Mouse (Mus musculus) heart, postnatal 25 days (tissue): ENCODE measurements around the gene Ism2. TPM values are rescaled to one million over a fixed set of nuclear protein-coding genes. Genes with fewer than 3 reads are reported as not detected.
"Not testable (repeated sequence)": the region's sequence is repeated elsewhere in the genome, so short reads cannot be mapped to it uniquely, and the experiment has no call there.

Experiments used
- DNase-seq: peaks from one replicate; pipeline ENCODE4 v3.0.0; 2022; ENCODE audit warnings: low spot score
- intact Hi-C: fragments of 180-260 bp; cut with DNase I; formaldehyde crosslinking; loops from one replicate; pipeline ENCODE4 v1.15.1; 2025
- total RNA-seq, 2 experiments: library from RNA; stranded (reverse); gene quantifications; 2 replicates each; pipeline ENCODE4 v1.2.3; 2021

The Ism2 gene
- not detected for total RNA-seq

GRCm38 (mm10) chr12:87299657-87300440 lies at the start of gene Ism2:
Ism2 (minus strand) TSS chr12:87299705.
- no peak for DNase-seq
- intact Hi-C loops, result no loop called here

DNA sequence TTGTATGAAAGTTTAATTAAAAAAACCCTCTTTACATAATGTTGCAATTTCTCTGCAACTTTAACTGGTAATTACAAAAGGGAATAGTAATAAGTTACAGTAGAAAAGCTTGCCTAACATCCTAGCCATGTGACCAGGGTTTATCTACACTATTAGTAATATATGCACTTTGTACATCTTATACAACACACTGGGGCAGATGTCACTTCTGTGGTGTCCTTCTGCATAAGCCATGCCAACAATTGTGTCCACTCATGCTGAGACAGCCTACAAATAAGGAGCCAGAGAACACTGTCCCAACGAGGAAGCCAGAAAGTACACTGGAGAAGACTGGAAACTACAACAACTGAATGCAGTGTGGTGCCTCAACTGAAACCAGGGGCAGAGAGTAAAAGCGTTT lies 48.5 kb upstream of the Ism2 start:
- intact Hi-C loops, result loop anchor here (5.0 kb wide), 1 partner anchor 69 kb away; no protein-coding TSS in a partner anchor
- DNase-seq, result no peak

DNA sequence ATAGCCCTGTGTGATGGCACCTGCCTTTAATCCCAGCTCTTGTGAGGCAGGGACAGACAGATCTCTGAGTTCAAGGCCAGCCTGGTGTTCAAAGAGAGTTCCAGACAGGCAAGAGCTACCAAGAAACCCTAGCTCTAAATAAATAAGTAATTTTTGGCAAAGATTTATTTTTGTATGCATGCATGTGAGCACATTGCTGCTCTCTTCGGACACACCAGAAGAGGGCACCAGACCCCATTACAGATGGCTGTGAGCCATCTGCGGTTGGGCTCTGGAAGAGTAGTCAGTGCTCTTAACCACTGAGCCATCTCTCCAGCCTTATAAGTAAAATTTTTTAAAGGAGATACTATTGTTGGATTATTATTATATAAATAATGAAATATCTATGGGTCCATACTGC lies 48.0 kb upstream of the Ism2 start:
- intact Hi-C loops, result loop anchor here (5.0 kb wide), 1 partner anchor 70 kb away; no protein-coding TSS in a partner anchor
- no peak for DNase-seq

DNA sequence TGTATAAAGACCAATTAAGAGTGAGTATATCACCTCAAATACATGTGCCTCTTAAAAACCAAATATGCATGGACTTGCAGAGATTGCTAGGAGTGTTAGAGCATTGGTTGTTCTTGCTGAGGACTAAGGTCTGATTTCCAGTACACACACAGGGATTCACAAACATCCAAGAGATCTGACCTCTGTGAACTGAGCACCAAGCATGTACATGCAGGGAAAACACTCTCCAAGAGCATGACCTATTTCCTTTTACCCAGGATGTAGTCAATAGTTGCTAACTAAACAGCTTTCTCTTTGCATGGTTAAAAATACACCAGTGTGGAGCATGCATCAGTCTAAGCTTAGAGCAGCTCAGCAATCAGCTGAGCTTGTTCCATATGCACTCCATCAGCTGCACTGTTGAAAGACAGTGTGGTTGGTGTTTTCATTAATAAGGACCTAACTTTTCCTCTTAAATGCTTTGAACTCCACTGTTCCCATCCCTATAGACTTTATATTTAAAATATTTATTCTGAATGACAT lies 43.6 kb upstream of the Ism2 start:
- intact Hi-C loops, result no loop called here

DNA sequence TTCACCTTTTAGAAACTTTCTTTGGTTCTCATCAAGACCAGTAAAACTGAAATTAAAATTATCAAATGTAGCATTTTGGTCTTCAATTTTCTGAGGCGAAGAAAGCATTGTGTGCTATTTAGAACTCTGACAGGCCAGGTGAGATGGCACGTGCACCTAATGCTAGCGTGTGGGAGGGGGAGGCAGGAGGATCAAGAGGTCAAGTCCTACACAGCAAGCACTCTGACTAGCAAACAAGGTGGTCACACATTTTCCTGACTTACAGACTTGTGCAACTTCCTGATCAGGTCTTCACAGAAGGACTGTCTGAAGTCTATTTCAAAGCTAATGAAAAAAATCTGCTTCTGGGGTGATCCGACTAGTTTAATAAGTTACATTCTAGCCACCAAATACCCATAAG lies 38.6 kb upstream of the Ism2 start:
- intact Hi-C loops, result loop anchor here (5.0 kb wide), 1 partner anchor 206 kb away; no protein-coding TSS in a partner anchor
- no peak for DNase-seq

More for the DNA sequence above, 43.6 kb upstream of the Ism2 start:
- no peak for DNase-seq

DNA sequence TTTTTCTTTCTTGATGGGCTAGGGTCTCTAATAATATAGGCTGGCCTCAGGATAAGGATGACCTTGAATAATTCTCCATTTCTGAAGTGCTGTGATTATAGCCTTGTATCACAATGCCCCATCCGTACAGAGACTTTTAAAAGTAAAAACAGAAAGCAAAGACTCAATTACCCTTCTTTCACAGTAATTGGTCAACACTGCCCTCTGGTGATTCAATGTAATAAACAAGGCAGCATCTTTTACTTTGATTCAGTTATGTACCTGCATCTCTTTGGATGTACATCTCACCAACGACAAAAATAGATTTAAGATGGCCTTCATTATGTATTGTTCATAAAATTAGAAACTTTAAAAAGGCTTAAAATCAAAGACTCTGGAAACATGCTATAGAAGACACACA lies 35.4 kb upstream of the Ism2 start:
- DNase-seq, result no peak
- intact Hi-C loops, result loop anchor here (5.0 kb wide), 2 partner anchors 68 to 203 kb away; partner anchors contain the start of genes Ahsa1 and Vipas39

- DNase-seq, result no peak
- intact Hi-C loops, result loop anchor here (5.0 kb wide), 1 partner anchor 66 kb away; the partner anchor contains the start of genes Ahsa1 and Vipas39
Observed at GRCm38 (mm10) chr12:87333794-87334193, 34.3 kb upstream of the Ism2 start.

- intact Hi-C loops, result loop anchor here (5.0 kb wide), 1 partner anchor 65 kb away; the partner anchor contains the start of genes Ahsa1 and Vipas39
- DNase-seq, result no peak
Observed at GRCm38 (mm10) chr12:87332511-87332910, 33.0 kb upstream of the Ism2 start.

DNA sequence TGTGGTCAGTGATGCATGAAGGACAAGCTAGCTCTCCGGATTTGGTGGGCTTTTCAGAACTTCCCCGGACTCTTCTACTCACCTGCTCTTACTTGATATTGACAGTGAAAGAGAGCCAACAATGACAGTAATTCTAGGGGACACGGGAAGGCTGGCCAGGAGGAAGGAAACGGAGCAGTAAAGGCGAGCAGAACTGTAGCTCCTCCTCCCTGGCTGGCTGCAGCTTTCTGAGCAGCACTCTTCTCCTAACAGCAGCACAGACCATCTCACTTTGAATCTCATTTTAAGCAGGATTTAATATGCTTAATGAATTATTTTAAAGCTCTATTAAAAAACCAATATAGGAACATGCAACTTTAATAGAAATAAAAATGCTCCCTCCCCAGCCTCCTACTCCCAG lies 32.4 kb upstream of the Ism2 start:
- intact Hi-C loops, result loop anchor here (5.0 kb wide), 1 partner anchor 65 kb away; the partner anchor contains the start of genes Ahsa1 and Vipas39
- DNase-seq, result no peak

DNA sequence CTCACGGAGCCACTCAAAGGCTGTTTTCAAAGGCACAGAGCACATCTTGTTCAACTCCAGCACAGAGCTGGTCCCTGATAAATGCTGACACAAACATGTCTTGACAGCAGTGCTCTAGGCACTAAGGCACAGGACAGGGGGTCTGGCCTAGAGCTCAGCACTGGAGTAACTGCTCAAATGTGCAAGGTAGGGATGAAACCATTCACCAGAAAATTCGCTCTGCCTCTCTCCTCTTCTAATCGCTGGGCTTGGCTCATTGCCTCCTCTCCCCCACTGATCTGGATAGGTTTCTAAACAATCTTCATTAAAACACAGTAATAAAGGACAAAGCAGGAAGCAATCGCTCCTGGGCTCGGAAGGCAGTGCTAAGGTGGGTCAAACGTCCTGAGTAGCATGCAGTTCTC lies 31.6 kb upstream of the Ism2 start:
- intact Hi-C loops, result loop anchor here (5.0 kb wide), 1 partner anchor 64 kb away; the partner anchor contains the start of genes Ahsa1 and Vipas39
- DNase-seq, result no peak

GRCm38 (mm10) chr12:87330213-87330612 lies 30.7 kb upstream of the Ism2 start:
- intact Hi-C loops, result loop anchor here (5.0 kb wide), 1 partner anchor 63 kb away; the partner anchor contains the start of genes Ahsa1 and Vipas39
- no peak for DNase-seq

- intact Hi-C loops, result no loop called here
- no peak for DNase-seq
Observed at GRCm38 (mm10) chr12:87328025-87328424, 28.5 kb upstream of the Ism2 start.

DNA sequence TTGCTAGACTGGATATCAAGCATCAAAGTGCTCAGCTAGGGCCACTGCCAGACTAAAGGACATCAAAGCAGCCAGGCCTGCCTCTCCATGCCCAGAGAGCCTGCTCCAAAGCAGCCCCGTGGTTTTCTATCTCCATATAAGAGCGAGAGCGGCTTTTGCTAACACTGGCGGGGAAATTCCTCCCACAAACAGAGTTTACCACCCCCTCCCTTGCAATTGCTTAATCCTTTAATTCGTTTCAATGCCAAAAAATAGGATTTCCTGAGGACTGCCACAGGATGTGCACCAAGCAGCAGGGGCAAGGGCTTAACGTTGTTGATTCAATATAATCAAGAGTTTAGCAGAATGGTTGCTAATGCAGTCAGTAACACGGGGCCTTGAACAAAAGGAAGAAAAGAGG lies 28.1 kb upstream of the Ism2 start:
- no peak for DNase-seq
- intact Hi-C loops, result no loop called here

- DNase-seq, result no peak
- intact Hi-C loops, result no loop called here
Observed at GRCm38 (mm10) chr12:87325452-87325851, 25.9 kb upstream of the Ism2 start.

DNA sequence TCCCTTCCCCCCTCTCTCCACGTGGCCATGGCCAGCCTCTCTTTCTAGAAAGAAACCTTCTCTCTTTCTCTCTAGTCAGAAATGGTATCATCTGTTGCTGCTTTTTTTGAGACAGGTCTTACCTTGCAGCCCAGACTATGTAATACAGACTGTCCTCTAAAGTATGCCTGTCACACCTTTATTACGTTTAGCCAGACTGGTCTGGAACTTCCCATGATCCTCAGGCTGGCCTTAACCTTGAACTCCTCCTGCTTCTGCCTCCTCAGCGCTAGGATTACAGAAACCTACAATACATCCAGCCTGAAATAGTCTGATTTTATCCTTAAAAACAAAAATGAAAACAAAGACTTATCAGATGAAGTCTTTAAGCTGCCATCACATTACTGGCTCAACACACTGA lies 19.7 kb upstream of the Ism2 start:
- no peak for DNase-seq
- intact Hi-C loops, result no loop called here

DNA sequence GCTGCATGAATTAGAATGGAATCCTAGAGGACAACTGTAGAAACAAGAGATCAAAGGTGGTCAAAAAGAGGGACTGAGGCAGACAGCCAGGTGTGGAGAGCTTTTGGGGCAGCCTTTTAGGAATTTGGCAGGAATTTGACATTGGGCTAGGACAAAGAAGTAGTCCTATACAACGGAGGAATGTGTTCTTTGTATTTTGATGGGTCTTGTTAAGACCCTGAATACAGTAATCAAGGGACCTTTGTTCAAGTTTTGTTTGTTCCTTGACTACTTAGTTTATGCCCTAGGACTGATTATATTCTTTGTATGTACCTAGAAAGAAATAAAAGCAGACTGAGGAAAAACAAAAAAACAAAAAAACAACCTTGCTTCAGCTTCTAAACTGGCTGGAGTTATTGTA lies 18.4 kb upstream of the Ism2 start:
- DNase-seq, result no peak
- intact Hi-C loops, result no loop called here

DNA sequence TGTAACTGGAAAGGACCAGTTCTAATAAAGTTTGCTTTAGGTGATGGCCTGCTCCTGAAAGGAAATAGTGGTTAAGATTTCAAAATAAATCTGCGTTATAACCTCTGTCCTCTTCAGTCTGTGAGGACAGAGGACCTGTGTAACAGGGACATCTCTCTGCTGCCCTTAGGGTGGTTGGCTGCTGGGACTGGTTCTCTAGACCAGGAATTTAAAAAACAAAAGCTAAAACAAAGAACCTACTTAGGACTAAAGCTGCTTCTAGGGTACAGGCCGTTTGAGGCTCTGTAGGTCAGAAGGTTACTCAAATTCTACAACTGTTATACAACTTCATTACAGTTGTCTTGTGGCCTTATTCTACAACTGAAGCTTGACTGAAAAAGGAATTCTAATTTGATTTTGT lies 13.6 kb upstream of the Ism2 start:
- DNase-seq, result no peak
- intact Hi-C loops, result no loop called here

- DNase-seq, intact Hi-C loops: not testable (repeated sequence)
Observed at GRCm38 (mm10) chr12:87306584-87306844, 7.0 kb upstream of the Ism2 start.

GRCm38 (mm10) chr12:87305767-87306583 lies 6.5 kb upstream of the Ism2 start:
- no peak for DNase-seq
- intact Hi-C loops, result no loop called here

- no peak for DNase-seq
- intact Hi-C loops, result no loop called here
Observed at GRCm38 (mm10) chr12:87301189-87301588, 1.7 kb upstream of the Ism2 start.

- DNase-seq, result no peak
- intact Hi-C loops, result no loop called here
Observed at GRCm38 (mm10) chr12:87300441-87300690, 861 bp upstream of the Ism2 start.
